Mouse (Mus musculus): ENCODE measurements around the gene Mark2. TPM values are rescaled to one million over a fixed set of nuclear protein-coding genes. Genes with fewer than 3 reads are reported as not detected.
A peak's percentile ranks its signal among the peaks of the same experiment; 100 is the strongest.

The Mark2 gene
- total RNA-seq, 2 experiments from 2014 or later = 95.9 to 110 TPM

- DNase-seq (ENCODE audit: low spot score in 2 of 2) = no peak
Measured at GRCm38 (mm10) chr19:7295959-7296358, 45.7 kb downstream of the Mark2 start.

DNA sequence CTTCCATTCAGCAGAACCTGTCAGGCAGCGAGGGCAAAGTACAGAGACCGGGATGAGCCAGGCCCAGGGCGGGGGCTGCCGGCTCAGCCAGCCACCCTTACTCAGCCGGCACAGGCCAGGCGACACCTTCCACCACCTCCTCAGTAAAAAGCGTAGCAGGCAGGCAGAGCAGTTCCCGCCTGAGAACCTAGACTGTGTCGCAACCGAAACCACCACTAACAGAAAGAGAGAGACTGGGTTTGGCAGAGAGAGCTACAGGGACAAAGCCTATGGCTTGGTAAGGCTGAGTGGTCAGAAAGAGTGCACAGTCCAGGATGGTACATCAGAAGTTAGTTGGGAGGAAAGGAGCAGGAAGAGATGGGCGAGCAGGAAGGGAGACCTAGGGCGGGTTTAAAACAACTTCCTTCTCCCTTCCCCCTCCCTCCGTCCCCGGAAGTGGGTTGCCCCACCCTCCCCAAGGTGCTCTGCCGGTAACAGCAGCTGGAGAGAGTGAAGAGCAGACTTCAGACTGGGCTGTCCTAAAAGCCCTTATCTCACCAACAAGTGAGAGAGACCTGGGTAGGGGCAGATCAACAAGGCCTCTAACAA lies 46.5 kb downstream of the Mark2 start:
- DNase-seq (ENCODE audit: low spot score in 2 of 2) = no peak

DNA sequence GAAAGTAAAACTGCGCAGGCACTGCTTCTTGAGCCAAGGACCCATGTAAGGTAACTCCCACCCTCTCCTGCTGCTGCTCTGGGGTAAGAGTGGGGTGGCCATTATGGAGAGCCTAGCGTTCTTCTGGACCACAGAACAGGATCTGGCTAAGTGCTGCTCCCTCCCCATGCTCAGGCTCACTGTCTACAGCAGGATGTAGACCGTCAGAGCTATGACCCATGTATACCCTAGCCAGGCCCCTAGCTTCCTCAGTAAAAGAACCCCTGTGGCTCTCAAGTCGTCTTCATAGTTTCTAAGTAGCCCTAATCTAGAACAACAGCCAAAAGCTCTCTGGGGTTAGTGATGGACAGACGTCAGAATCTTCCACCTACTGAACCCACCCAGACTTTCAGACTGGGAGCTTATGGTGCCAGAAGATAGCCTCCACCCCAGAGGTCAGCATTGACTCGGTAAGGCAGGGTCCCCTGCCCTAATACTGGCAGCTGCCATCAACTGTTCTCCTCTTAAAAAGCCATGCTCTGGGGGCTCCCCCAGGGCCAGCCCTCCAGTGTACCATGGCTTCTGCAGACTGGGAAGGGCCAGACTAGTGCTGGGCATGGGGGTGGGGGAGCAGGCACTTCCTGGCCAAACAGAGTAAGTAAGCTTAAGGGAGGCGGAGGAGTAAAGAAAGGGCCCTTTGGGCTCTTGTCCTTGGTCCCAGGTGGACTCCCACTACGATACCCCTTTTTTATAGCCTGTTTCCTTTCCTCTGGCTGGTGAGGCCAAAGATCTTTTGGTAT lies 47.4 kb downstream of the Mark2 start:
- DNase-seq (ENCODE audit: low spot score in 2 of 2) = no peak

- no peak for DNase-seq (ENCODE audit: low spot score in 2 of 2)
Measured at GRCm38 (mm10) chr19:7291958-7292709, 49.5 kb downstream of the Mark2 start.

GRCm38 (mm10) chr19:7289767-7290166 lies 51.9 kb downstream of the Mark2 start:
- DNase-seq (ENCODE audit: low spot score in 2 of 2) = no peak

DNA sequence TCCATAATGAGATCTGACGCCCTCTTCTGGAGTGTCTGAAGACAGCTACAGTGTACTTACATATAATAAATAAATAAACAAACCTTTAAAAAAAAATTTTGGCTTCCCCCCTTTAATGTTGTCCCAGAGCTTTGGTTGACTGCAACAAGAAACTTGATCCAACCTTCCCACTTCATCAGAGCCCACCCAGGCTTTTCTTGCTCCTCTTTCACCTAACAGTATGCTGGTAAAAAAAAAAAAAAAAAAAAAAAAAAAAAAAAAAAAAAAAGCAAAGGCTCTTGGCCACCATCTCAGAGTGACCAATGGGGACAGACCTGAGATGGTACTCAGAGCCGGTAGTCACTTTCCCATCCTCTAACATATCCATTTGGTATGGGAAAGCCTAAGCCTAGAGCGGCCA lies 53.4 kb downstream of the Mark2 start:
- DNase-seq (ENCODE audit: low spot score in 2 of 2) = no peak

DNA sequence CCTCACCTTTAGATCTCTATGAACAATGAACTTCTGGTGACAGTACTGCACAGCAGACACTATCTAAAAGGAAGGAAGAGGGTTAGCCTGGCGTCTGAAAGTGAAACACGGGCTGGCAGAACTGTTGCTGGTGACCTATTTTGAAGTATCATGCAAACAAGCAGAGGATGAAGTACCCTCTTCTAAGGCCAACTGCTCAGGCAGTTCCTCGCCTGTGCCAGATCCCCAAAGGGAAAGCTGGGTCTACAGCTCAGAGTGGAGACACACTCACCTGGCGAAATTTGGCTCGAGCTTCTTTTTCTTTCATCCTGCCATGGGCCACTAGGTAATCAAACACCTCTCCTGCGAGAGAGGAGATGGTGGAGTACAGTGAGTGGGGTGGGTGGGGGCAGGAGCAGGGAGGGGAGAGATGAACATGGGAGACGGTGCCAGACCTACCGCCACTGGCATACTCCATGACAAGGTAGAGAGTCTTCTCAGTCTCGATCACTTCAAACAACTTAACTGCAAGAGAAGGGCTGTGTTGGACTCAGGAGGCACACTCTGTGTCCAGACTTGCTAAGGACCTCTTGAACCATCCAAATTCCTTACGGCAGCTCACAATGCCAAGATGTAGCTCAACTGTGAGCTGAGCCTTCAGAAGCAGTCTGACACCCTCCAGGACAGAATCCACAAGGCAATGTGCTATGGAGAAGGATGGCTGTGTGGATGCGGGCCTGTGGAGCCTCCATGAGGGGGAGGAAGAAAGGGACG lies 54.9 kb downstream of the Mark2 start:
- DNase-seq (ENCODE audit: low spot score in 2 of 2) = no peak

GRCm38 (mm10) chr19:7280557-7281330 lies 60.9 kb downstream of the Mark2 start:
- peak in 1 of 2 experiments; percentile 66 for DNase-seq (ENCODE audit: low spot score in 2 of 2)

DNA sequence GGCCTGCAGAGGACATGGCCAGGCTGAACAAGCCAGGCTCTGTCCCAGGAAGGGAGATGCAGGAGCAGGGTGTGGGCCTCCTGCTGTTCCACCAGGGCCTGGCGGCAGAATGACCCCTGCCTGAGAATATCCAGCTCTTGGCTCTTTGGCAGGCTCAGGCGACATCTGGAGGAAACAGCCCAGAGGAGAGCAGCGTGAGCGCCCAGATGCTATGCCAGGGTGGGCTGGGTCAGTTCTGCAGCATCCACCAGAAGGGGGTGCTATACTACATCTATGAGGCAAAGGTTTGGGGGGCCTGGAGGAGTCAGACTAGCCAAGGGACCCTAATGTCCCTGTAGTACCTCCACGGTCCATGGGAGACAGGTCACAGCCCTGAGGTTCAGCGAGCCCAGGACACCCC lies 62.5 kb downstream of the Mark2 start:
- DNase-seq (ENCODE audit: low spot score in 2 of 2) = peak in 1 of 2 experiments; percentile 57

GRCm38 (mm10) chr19:7278200-7278906 lies 63.3 kb downstream of the Mark2 start:
- no peak for DNase-seq (ENCODE audit: low spot score in 2 of 2)

- DNase-seq (ENCODE audit: low spot score in 2 of 2) = no peak
Measured at GRCm38 (mm10) chr19:7276796-7277195, 64.9 kb downstream of the Mark2 start.

DNA sequence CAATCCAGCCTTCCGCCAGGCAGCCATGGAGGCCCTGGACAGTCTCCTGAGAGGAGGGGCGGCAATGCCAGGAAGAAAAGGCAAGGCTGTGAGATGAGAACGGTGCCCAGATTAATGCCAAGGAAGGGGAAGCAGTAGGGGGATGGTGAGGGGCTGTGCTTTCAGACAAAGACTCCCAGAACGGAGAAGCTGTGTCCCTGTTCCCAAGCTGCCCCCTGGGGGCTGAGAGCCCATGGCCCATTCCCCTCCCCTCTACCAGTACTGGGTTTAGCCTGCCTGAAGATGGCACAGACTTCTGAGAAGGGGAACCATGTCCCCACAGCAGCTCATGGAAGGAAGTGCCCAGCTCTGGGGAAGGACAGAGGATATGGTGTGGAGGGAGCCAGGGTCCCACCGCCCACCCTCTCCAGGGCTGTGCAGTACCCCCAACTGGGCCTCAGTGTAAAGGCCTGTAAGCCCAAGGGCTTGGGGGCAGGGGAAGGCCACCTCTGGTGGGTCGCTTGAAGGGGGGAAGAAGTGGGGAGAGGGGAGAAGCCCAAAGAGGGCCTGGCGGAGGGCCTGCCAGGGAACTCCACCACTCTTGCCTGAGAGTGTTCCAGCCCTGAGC lies 65.5 kb downstream of the Mark2 start:
- no peak for DNase-seq (ENCODE audit: low spot score in 2 of 2)

DNA sequence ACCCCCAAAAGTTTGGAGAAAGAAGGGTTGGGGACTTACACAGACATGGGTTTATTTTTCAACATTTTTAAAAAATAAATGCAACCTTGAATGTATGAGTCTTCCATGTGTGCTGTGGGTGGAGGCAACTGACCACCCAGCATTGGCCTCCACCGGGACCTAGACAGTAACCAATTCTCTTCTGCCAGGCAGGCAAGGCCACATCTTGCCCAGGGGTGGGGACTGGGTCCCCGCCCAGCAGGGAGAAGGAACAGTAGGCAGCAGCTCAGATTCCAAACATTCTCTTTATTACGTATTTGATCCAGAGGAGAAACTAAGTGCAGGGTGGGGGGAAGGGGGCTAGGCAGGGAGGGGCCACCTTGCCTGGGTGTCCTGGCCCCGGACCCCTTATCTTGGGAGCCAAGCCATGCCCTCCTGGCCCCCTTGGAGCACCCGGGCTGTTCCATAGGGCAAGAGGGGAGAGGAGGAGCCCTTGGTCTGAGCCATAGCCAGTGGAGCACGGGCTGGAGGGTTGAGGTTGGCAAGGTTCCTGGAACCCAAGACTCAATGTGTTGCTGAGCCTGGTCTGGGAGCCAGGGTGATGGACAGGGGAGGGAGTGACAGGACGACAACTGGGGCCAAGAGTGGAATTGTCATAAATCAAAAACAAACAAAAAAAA lies 66.4 kb downstream of the Mark2 start:
- no peak for DNase-seq (ENCODE audit: low spot score in 2 of 2)

GRCm38 (mm10) chr19:7274326-7274990 lies 67.2 kb downstream of the Mark2 start:
- DNase-seq (ENCODE audit: low spot score in 2 of 2) = peak; percentile 72 to 88

GRCm38 (mm10) chr19:7273486-7273885 lies 68.2 kb downstream of the Mark2 start:
- DNase-seq (ENCODE audit: low spot score in 2 of 2) = no peak

DNA sequence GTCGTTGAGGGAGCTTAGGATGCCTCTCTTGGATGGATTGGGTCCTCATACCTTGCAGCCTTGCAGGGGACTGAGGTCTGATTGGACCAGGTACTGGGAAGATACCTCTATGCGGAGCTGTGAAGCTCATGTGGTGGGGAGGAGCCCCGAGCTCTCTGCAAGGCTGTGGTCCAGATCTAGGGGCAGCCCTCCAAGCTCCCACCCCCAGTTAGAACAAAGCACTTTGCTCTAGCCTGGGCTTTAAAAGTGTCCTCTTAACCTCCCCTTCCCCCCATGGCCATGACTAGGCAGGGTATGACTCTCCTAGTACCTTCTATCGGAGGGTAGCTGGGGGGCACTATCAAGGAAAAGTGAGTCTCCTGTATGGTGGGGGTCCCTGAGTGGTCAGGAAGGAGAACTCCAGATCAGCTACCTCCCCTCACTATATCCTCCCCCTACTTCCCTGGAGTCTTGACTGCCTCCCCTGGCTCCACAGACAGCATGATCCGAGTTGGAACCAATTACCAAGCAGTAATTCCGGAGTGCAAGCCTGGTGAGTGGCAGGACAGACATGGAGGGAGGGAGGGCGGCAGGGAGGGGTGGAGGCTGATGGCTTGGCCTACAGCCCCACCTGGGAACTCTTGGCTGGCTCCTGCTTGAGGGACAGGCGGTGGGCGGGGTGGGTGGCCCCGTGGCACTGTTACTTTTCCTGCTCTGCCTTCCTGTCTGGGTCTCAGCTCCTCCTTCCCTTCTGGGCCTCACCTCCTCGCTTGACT lies 72.2 kb downstream of the Mark2 start:
- DNase-seq (ENCODE audit: low spot score in 2 of 2) = peak in 1 of 2 experiments; percentile 31

- DNase-seq (ENCODE audit: low spot score in 2 of 2) = peak; percentile 78 to 80
Measured at GRCm38 (mm10) chr19:7268722-7269090, 73.0 kb downstream of the Mark2 start.
